Comparison of ENCODE assay signal across 8 mouse cellular contexts in the genomic region with DNA sequence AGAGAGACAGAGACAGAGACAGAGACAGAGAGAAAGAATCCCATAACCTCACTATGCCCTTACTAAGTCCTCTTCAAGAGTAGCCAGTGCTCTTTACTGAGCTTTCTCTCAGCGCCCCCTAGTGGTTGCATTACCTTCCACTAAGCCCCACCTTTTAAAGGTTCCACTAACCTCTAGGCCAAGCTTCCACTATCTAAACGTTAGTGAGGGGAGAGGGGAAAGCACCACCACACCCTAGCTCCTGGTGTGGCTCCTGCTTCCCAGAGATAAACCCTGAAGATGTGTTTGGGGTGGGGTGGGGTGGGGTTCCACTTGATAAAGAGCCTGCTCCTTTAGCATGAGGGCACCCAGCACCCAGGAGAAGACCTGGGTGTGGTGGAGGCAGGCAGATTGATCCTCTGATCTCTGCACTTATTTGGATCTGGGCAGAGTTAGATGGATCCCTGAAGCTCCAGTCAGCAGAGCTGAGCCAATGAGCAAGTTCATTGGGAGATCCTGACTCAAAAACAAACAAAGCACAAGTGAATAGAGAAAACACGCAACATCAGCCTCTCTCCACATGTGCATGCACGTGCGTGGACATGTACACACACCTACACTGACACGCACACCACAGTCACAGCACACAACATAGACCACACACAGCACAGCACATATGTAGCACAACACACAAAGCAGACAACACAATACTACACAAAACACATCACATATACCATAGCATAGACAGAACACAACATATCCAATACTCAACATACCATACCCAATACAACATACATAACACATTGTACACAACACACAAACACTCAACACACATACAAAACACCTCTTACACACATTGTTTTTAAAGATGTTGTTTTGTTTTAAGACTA. TPM values are rescaled to one million over a fixed set of nuclear protein-coding genes. Genes with fewer than 3 reads are reported as not detected.
DNase-seq lines count a peak whose midpoint lies in the region; ATAC-seq lines count a peak whose summit lies in the region.

No protein-coding gene starts in this region.

- ATAC-seq in midbrain, embryonic 14.5 days (ENCODE audit: low FRiP score, low TSS enrichment): no peak
- ATAC-seq in midbrain, embryonic 13.5 days: no peak
- ATAC-seq in common myeloid progenitor, adult 5-6 weeks (replicated peaks; ENCODE audit: low read depth, poor library complexity, severe bottlenecking): peak; percentile 81
- ATAC-seq in heart, embryonic 12.5 days (ENCODE audit: insufficient number of reproducible peaks, low FRiP score): peak; percentile 63
- ATAC-seq in neural tube, embryonic 11.5 days (ENCODE audit: insufficient read depth, low FRiP score, low TSS enrichment): peak; percentile 53; the same call in 1 of the 2 replicates

- H3K4me2 ChIP-seq in midbrain, embryonic 14.5 days (ENCODE audit: low read length): no peak overlapping the region
- no peak overlapping the region for H3K4me2 ChIP-seq in midbrain, embryonic 13.5 days (replicated peaks)
- H3K4me2 ChIP-seq in heart, embryonic 12.5 days: no peak overlapping the region
- no peak overlapping the region for H3K4me2 ChIP-seq in neural tube, embryonic 11.5 days (ENCODE audit: low read depth)

- 62% methylated on average over 6 of the region's 6 CpGs for WGBS in midbrain, embryonic 14.5 days
- WGBS in midbrain, embryonic 13.5 days: 62% methylated on average over 6 of the region's 6 CpGs
- 52% methylated on average over 6 of the region's 6 CpGs for WGBS in heart, embryonic 12.5 days
- 60% methylated on average over 6 of the region's 6 CpGs for WGBS in limb, embryonic 10.5 days
- WGBS in neural tube, embryonic 11.5 days: 60% methylated on average over 6 of the region's 6 CpGs

- H3K4me3 ChIP-seq in midbrain, embryonic 14.5 days (replicated peaks; ENCODE audit: low read depth, low read length): no peak overlapping the region
- no peak overlapping the region for H3K4me3 ChIP-seq in midbrain, embryonic 13.5 days (replicated peaks)
- no peak overlapping the region for H3K4me3 ChIP-seq in heart, embryonic 12.5 days
- no peak overlapping the region for H3K4me3 ChIP-seq in limb, embryonic 10.5 days
- H3K4me3 ChIP-seq in neural tube, embryonic 11.5 days (ENCODE audit: low read depth, low read length): no peak overlapping the region

- H3K9ac ChIP-seq in midbrain, embryonic 14.5 days (replicated peaks; ENCODE audit: low read length): no peak overlapping the region
- H3K9ac ChIP-seq in midbrain, embryonic 13.5 days (replicated peaks): no peak overlapping the region
- no peak overlapping the region for H3K9ac ChIP-seq in heart, embryonic 12.5 days
- H3K9ac ChIP-seq in neural tube, embryonic 11.5 days (ENCODE audit: low read length): no peak overlapping the region

- 0 out of 2 replicates have a peak, but pooled peaks cover 4% of the 10 kb centered on the region for H3K9me3 ChIP-seq in midbrain, embryonic 14.5 days (ENCODE audit: control insufficient read depth, low read length)
- H3K9me3 ChIP-seq in midbrain, embryonic 13.5 days: no peaks in the 10 kb centered on the region
- no peaks in the 10 kb centered on the region for H3K9me3 ChIP-seq in heart, embryonic 12.5 days (replicated peaks)
- no peaks in the 10 kb centered on the region for H3K9me3 ChIP-seq in limb, embryonic 10.5 days (replicated peaks)
- H3K9me3 ChIP-seq in neural tube, embryonic 11.5 days (ENCODE audit: control insufficient read depth, low read length): no peaks in the 10 kb centered on the region

- no peak overlapping the region for H3K27ac ChIP-seq in midbrain, embryonic 14.5 days (replicated peaks; ENCODE audit: low read depth, low read length)
- H3K27ac ChIP-seq in midbrain, embryonic 13.5 days: no peak overlapping the region
- H3K27ac ChIP-seq in heart, embryonic 12.5 days (ENCODE audit: poor library complexity, severe bottlenecking): no peak overlapping the region
- H3K27ac ChIP-seq in limb, embryonic 10.5 days: no peak overlapping the region
- no peak overlapping the region for H3K27ac ChIP-seq in neural tube, embryonic 11.5 days (ENCODE audit: low read depth, low read length)

- H3K27me3 ChIP-seq in midbrain, embryonic 14.5 days (ENCODE audit: control insufficient read depth, insufficient read depth, low read length): no peaks in the 10 kb centered on the region
- no peaks in the 10 kb centered on the region for H3K27me3 ChIP-seq in midbrain, embryonic 13.5 days
- H3K27me3 ChIP-seq in heart, embryonic 12.5 days (replicated peaks): 0 out of 2 replicates have a peak, but pooled peaks cover 7% of the 10 kb centered on the region
- no peaks in the 10 kb centered on the region for H3K27me3 ChIP-seq in limb, embryonic 10.5 days (ENCODE audit: low read depth, poor library complexity, severe bottlenecking)
- no peaks in the 10 kb centered on the region for H3K27me3 ChIP-seq in neural tube, embryonic 11.5 days (ENCODE audit: control insufficient read depth, insufficient read depth, low read length)

- no peaks in the 10 kb centered on the region for H3K4me1 ChIP-seq in midbrain, embryonic 14.5 days (ENCODE audit: control insufficient read depth, insufficient read depth, low read length)
- H3K4me1 ChIP-seq in midbrain, embryonic 13.5 days (replicated peaks): peaks cover 3% of the 10 kb centered on the region; the same call in 1 of the 2 replicates
- H3K4me1 ChIP-seq in heart, embryonic 12.5 days (replicated peaks): no peaks in the 10 kb centered on the region
- H3K4me1 ChIP-seq in limb, embryonic 10.5 days: peaks cover 5% of the 10 kb centered on the region; the same call in 1 of the 2 replicates
- H3K4me1 ChIP-seq in neural tube, embryonic 11.5 days (ENCODE audit: control insufficient read depth, insufficient read depth, low read length): no peaks in the 10 kb centered on the region

- H3K36me3 ChIP-seq in midbrain, embryonic 14.5 days (ENCODE audit: control insufficient read depth, insufficient read depth, low read length): no peaks in the 10 kb centered on the region
- no peaks in the 10 kb centered on the region for H3K36me3 ChIP-seq in midbrain, embryonic 13.5 days
- H3K36me3 ChIP-seq in heart, embryonic 12.5 days: no peaks in the 10 kb centered on the region
- no peaks in the 10 kb centered on the region for H3K36me3 ChIP-seq in limb, embryonic 10.5 days
- H3K36me3 ChIP-seq in neural tube, embryonic 11.5 days (ENCODE audit: control insufficient read depth, insufficient read depth, low read length): no peaks in the 10 kb centered on the region

- DNase-seq in midbrain, embryonic 14.5 days: peak; percentile 79
- DNase-seq in adrenal gland, adult (ENCODE audit: inconsistent age in 2 of 2, low spot score in 1 of 2): peak; percentile 63 to 90
- peak; percentile 72 for DNase-seq in limb, embryonic 10.5 days (ENCODE audit: low spot score)
- peak; percentile 63 for DNase-seq in neural tube, embryonic 11.5 days (ENCODE audit: low spot score)
- DNase-seq in thymus, postnatal 4 days: peak; percentile 86

RNA-seq across cellular contexts. Expression of gene Olfm2, which starts 11.2 kb away (rescaled TPM):
- polyA plus RNA-seq in midbrain, embryonic 14.5 days (2014; fragmentation: Nextera tagmentation; extraction: Ambion mirVana): 143 and 173 TPM in 2 replicates
- polyA plus RNA-seq in midbrain, embryonic 13.5 days (2015; fragmentation: Nextera tagmentation; extraction: Ambion mirVana): 92.0 and 96.7 TPM in 2 replicates
- not detected in 2 replicates for total RNA-seq in common myeloid progenitor, adult 5-6 weeks (2017)
- polyA plus RNA-seq in heart, embryonic 12.5 days (2016; fragmentation: Nextera tagmentation; extraction: Ambion mirVana): 0.87 and 1.1 TPM in 2 replicates
- polyA plus RNA-seq in limb, embryonic 10.5 days (2016; fragmentation: Nextera tagmentation; extraction: Ambion mirVana): 1.5 and 3.2 TPM in 2 replicates
- polyA plus RNA-seq in neural tube, embryonic 11.5 days (2014; fragmentation: Nextera tagmentation; extraction: Ambion mirVana): 76.1 and 88.4 TPM in 2 replicates

RNA-seq across cellular contexts. Expression of gene Col5a3, which starts 57.5 kb away (rescaled TPM):
- polyA plus RNA-seq in midbrain, embryonic 14.5 days (2014; fragmentation: Nextera tagmentation; extraction: Ambion mirVana): 0.45 and 0.66 TPM in 2 replicates
- polyA plus RNA-seq in midbrain, embryonic 13.5 days (2015; fragmentation: Nextera tagmentation; extraction: Ambion mirVana): 0.32 and 0.35 TPM in 2 replicates
- 0.27 TPM in 1 of 2 replicates, not detected in the other for total RNA-seq in common myeloid progenitor, adult 5-6 weeks (2017)
- 0.05 and 0.06 TPM in 2 replicates for polyA plus RNA-seq in heart, embryonic 12.5 days (2016; fragmentation: Nextera tagmentation; extraction: Ambion mirVana)
- 0.06 and 0.13 TPM in 2 replicates for polyA plus RNA-seq in limb, embryonic 10.5 days (2016; fragmentation: Nextera tagmentation; extraction: Ambion mirVana)
- polyA plus RNA-seq in neural tube, embryonic 11.5 days (2014; fragmentation: Nextera tagmentation; extraction: Ambion mirVana): 0.21 and 0.32 TPM in 2 replicates

Comparison
In these comparisons a context has a peak if more than half of its experiments do, and no peak if none do; other contexts are left out.
1. ATAC-seq: peak in common myeloid progenitor, adult 5-6 weeks (single experiment), heart, embryonic 12.5 days (single experiment) and neural tube, embryonic 11.5 days (single experiment); none in midbrain, embryonic 14.5 days (single experiment) and midbrain, embryonic 13.5 days (single experiment).
2. RNA of gene Olfm2, which starts 11.2 kb away (polyA plus RNA-seq): 143 to 173 TPM in midbrain, embryonic 14.5 days, 92.0 to 96.7 TPM in midbrain, embryonic 13.5 days and 76.1 to 88.4 TPM in neural tube, embryonic 11.5 days; 1.5 to 3.2 TPM in limb, embryonic 10.5 days and 0.87 to 1.1 TPM in heart, embryonic 12.5 days; every median in the first group is over 10 times any median in the second.
3. Peak in every context shown above with its lines, with median percentiles within 50 percentile points of each other: DNase-seq.